In the genomic region with DNA sequence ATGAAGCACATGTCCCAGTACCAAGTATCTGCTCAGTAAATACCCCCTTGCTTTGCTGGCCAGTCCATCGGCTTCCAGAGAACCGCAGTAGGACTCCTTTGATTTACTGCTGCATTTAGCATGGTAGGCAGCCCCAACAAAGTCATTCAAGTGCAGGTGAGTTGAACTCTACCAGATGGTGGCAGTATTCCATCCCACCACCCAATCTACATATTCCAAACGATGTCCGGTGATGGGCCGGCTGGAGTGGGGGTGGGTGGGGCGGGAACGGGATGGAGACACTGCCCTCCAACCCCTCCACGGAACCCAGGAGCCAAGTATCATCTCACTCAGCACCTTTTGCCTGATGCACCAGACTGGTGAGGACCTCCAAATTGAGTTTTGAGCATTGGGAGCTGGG, we compare ENCODE assay signal across 7 mouse cellular contexts. TPM values are rescaled to one million over a fixed set of nuclear protein-coding genes. Genes with fewer than 3 reads are reported as not detected.
DNase-seq lines count a peak whose midpoint lies in the region; ATAC-seq and TF ChIP-seq lines count a peak whose summit lies in the region.

No protein-coding gene starts in this region.

- no peak for ATAC-seq in forebrain, embryonic 13.5 days
- no peak for ATAC-seq in limb, embryonic 15.5 days (ENCODE audit: insufficient number of reproducible peaks, low FRiP score, low TSS enrichment, low read depth)

- H3K9ac ChIP-seq in forebrain, embryonic 13.5 days, result peak overlapping the region; percentile 49; the same call in 1 of the 2 replicates
- H3K9ac ChIP-seq in limb, embryonic 15.5 days, result no peak overlapping the region

- H3K27ac ChIP-seq in thymus, adult 2 months (ENCODE audit: control insufficient read depth, insufficient read depth, low read length), result no peak overlapping the region
- H3K27ac ChIP-seq in forebrain, embryonic 13.5 days, result no peak overlapping the region
- H3K27ac ChIP-seq in limb, embryonic 15.5 days, result no peak overlapping the region

- H3K27me3 ChIP-seq in thymus, adult 2 months (ENCODE audit: control insufficient read depth, insufficient read depth, low read length), result peaks cover 6% of the 10 kb centered on the region; the same call in 1 of the 2 replicates
- peaks cover 46% of the 10 kb centered on the region for H3K27me3 ChIP-seq in forebrain, embryonic 13.5 days
- H3K27me3 ChIP-seq in limb, embryonic 15.5 days, result peaks cover 46% of the 10 kb centered on the region

- intact Hi-C loops in left cerebral cortex, postnatal 25 days (cut with DNase I), result no loop called here
- intact Hi-C loops in left cerebral cortex, postnatal 36 days (cut with DNase I), result no loop called here

- peaks cover 7% of the 10 kb centered on the region for H3K4me1 ChIP-seq in thymus, adult 2 months (replicated peaks; ENCODE audit: control insufficient read depth, insufficient read depth, low read length)
- H3K4me1 ChIP-seq in forebrain, embryonic 13.5 days, result peaks cover 39% of the 10 kb centered on the region
- H3K4me1 ChIP-seq in limb, embryonic 15.5 days, result peaks cover 31% of the 10 kb centered on the region

- no peak for TF ChIP-seq CTCF in thymus, adult 2 months (IDR thresholded peaks at IDR 0.05; ENCODE audit: borderline replicate concordance, control insufficient read depth, extremely low read depth, insufficient read depth, low read length, poor library complexity)

- no peak for TF ChIP-seq POLR2A in thymus, adult 2 months (IDR thresholded peaks at IDR 0.05; ENCODE audit: control insufficient read depth, extremely low read depth, insufficient read depth, low read length, poor library complexity)

- peak overlapping the region; percentile 14; the same call in 1 of the 2 replicates for H3K4me3 ChIP-seq in thymus, adult 2 months (ENCODE audit: control insufficient read depth, insufficient read depth, low read length)
- no peak overlapping the region for H3K4me3 ChIP-seq in forebrain, embryonic 13.5 days
- H3K4me3 ChIP-seq in limb, embryonic 15.5 days, result peak overlapping the region; percentile 18

- peak overlapping the region; percentile 44 for H3K4me2 ChIP-seq in forebrain, embryonic 13.5 days
- H3K4me2 ChIP-seq in limb, embryonic 15.5 days, result peak overlapping the region; percentile 36

- no peaks in the 10 kb centered on the region for H3K36me3 ChIP-seq in thymus, adult 2 months (ENCODE audit: control insufficient read depth, insufficient read depth, low read length)
- H3K36me3 ChIP-seq in forebrain, embryonic 13.5 days (ENCODE audit: poor library complexity, severe bottlenecking), result no peaks in the 10 kb centered on the region
- H3K36me3 ChIP-seq in limb, embryonic 15.5 days, result no peaks in the 10 kb centered on the region

- no peaks in the 10 kb centered on the region for H3K9me3 ChIP-seq in forebrain, embryonic 13.5 days (replicated peaks)
- H3K9me3 ChIP-seq in limb, embryonic 15.5 days, result no peaks in the 10 kb centered on the region

- no peak for DNase-seq in thymus, adult 2 months
- DNase-seq in thymus, postnatal 14 days, result no peak
- DNase-seq in yolk sac, embryonic 10.5 days (ENCODE audit: low spot score), result peak; percentile 32
- DNase-seq in left cerebral cortex, postnatal 25 days (ENCODE audit: low spot score in 2 of 2), result no peak
- no peak for DNase-seq in left cerebral cortex, postnatal 36 days (ENCODE audit: low spot score in 2 of 2)

- WGBS in thymus, adult 2 months, result 12% methylated on average over 8 of the region's 8 CpGs
- 13% methylated on average over 8 of the region's 8 CpGs for WGBS in forebrain, embryonic 13.5 days
- 3% methylated on average over 8 of the region's 8 CpGs for WGBS in limb, embryonic 15.5 days

RNA-seq across cellular contexts. Expression of gene Racgap1, which starts 1.8 kb away (rescaled TPM):
- polyA plus RNA-seq in thymus, adult 2 months (2012; rRNA removed), result 80.2 and 95.6 TPM in 2 replicates
- 182 and 189 TPM in 2 replicates for polyA plus RNA-seq in forebrain, embryonic 13.5 days (2015; fragmentation: Nextera tagmentation; extraction: Ambion mirVana)
- 105 and 106 TPM in 2 replicates for polyA plus RNA-seq in limb, embryonic 15.5 days (2015; fragmentation: Nextera tagmentation; extraction: Ambion mirVana)
- 1 to 10 TPM; 6.8 to 9.2 TPM for total RNA-seq in left cerebral cortex, postnatal 25 days (2021)
- total RNA-seq in left cerebral cortex, postnatal 36 days (2021), result 10 to 100 TPM in 1 of 2 experiments, 1 to 10 TPM in 1; 8.3 to 10.1 TPM

RNA-seq across cellular contexts. Expression of gene Asic1, which starts 16.9 kb away (rescaled TPM):
- 0.13 and 0.19 TPM in 2 replicates for polyA plus RNA-seq in thymus, adult 2 months (2012; rRNA removed)
- 15.1 and 17.0 TPM in 2 replicates for polyA plus RNA-seq in forebrain, embryonic 13.5 days (2015; fragmentation: Nextera tagmentation; extraction: Ambion mirVana)
- 1.2 and 2.2 TPM in 2 replicates for polyA plus RNA-seq in limb, embryonic 15.5 days (2015; fragmentation: Nextera tagmentation; extraction: Ambion mirVana)
- 10 to 100 TPM; 73.8 to 78.5 TPM for total RNA-seq in left cerebral cortex, postnatal 25 days (2021)
- 10 to 100 TPM; 59.1 to 79.8 TPM for total RNA-seq in left cerebral cortex, postnatal 36 days (2021)

RNA-seq across cellular contexts. Expression of gene Smarcd1, which starts 48.6 kb away (rescaled TPM):
- 106 and 111 TPM in 2 replicates for polyA plus RNA-seq in thymus, adult 2 months (2012; rRNA removed)
- polyA plus RNA-seq in forebrain, embryonic 13.5 days (2015; fragmentation: Nextera tagmentation; extraction: Ambion mirVana), result 118 and 130 TPM in 2 replicates
- polyA plus RNA-seq in limb, embryonic 15.5 days (2015; fragmentation: Nextera tagmentation; extraction: Ambion mirVana), result 25.0 and 29.9 TPM in 2 replicates
- total RNA-seq in left cerebral cortex, postnatal 25 days (2021), result 100 to 1,000 TPM; 159 to 164 TPM
- 100 to 1,000 TPM; 159 to 164 TPM for total RNA-seq in left cerebral cortex, postnatal 36 days (2021)

RNA-seq across cellular contexts. Expression of gene Gm17349, which starts 52.0 kb away (rescaled TPM):
- not detected in 2 replicates for polyA plus RNA-seq in thymus, adult 2 months (2012; rRNA removed)
- polyA plus RNA-seq in forebrain, embryonic 13.5 days (2015; fragmentation: Nextera tagmentation; extraction: Ambion mirVana), result not detected in 2 replicates
- not detected in 2 replicates for polyA plus RNA-seq in limb, embryonic 15.5 days (2015; fragmentation: Nextera tagmentation; extraction: Ambion mirVana)
- total RNA-seq in left cerebral cortex, postnatal 25 days (2021), result 1 to 10 TPM; 7.1 to 7.6 TPM
- total RNA-seq in left cerebral cortex, postnatal 36 days (2021), result 10 to 100 TPM in 1 of 2 experiments, 1 to 10 TPM in 1; 9.2 to 10.4 TPM

RNA-seq across cellular contexts. Expression of gene Aqp6, which starts 52.1 kb away (rescaled TPM):
- polyA plus RNA-seq in thymus, adult 2 months (2012; rRNA removed), result 0.24 and 0.40 TPM in 2 replicates
- polyA plus RNA-seq in forebrain, embryonic 13.5 days (2015; fragmentation: Nextera tagmentation; extraction: Ambion mirVana), result not detected in 2 replicates
- polyA plus RNA-seq in limb, embryonic 15.5 days (2015; fragmentation: Nextera tagmentation; extraction: Ambion mirVana), result not detected in 2 replicates
- under 1 TPM; 0.48 to 0.62 TPM for total RNA-seq in left cerebral cortex, postnatal 25 days (2021)
- under 1 TPM; 0.48 to 0.81 TPM for total RNA-seq in left cerebral cortex, postnatal 36 days (2021)
